Mouse (Mus musculus): ENCODE measurements around the gene Ccdc162.

Gene Ccdc162

GRCm38 (mm10) chr10:41573190-41573589 lies 143.2 kb downstream of the Ccdc162 start:
- DNase-seq: peak; percentile 98

GRCm38 (mm10) chr10:41572274-41572673 lies 144.2 kb downstream of the Ccdc162 start:
- DNase-seq: no peak

GRCm38 (mm10) chr10:41571065-41571464 lies 145.4 kb downstream of the Ccdc162 start:
- peak; percentile 91 for DNase-seq

- no peak for DNase-seq
Measured at GRCm38 (mm10) chr10:41568306-41568705, 148.1 kb downstream of the Ccdc162 start.

GRCm38 (mm10) chr10:41565141-41565540 lies 151.3 kb downstream of the Ccdc162 start:
- DNase-seq: peak; percentile 95

GRCm38 (mm10) chr10:41561701-41562395 lies 154.6 kb downstream of the Ccdc162 start:
- DNase-seq: no peak

- DNase-seq: no peak
Measured at GRCm38 (mm10) chr10:41558401-41558800, 158.0 kb downstream of the Ccdc162 start.

- DNase-seq: no peak
Measured at GRCm38 (mm10) chr10:41555081-41555480, 161.4 kb downstream of the Ccdc162 start.

GRCm38 (mm10) chr10:41553711-41554110 lies 162.7 kb downstream of the Ccdc162 start:
- no peak for DNase-seq

- DNase-seq: peak; percentile 93
Measured at GRCm38 (mm10) chr10:41552847-41553589, 163.4 kb downstream of the Ccdc162 start.

- no peak for DNase-seq
Measured at GRCm38 (mm10) chr10:41552319-41552718, 164.1 kb downstream of the Ccdc162 start.

- DNase-seq: peak; percentile 95
Measured at GRCm38 (mm10) chr10:41550711-41551110, 165.7 kb downstream of the Ccdc162 start.

- DNase-seq: peak; percentile 85
Measured at GRCm38 (mm10) chr10:41546396-41547165, 169.9 kb downstream of the Ccdc162 start.

GRCm38 (mm10) chr10:41545224-41545755 lies 171.1 kb downstream of the Ccdc162 start:
- DNase-seq: no peak

- DNase-seq: peak; percentile 78
Measured at GRCm38 (mm10) chr10:41544481-41545190, 171.8 kb downstream of the Ccdc162 start.

GRCm38 (mm10) chr10:41543844-41544243 lies 172.6 kb downstream of the Ccdc162 start:
- no peak for DNase-seq

- DNase-seq: peak; percentile 61
Measured at GRCm38 (mm10) chr10:41543439-41543838, 173.0 kb downstream of the Ccdc162 start.

- DNase-seq: peak; percentile 49
Measured at GRCm38 (mm10) chr10:41542057-41542456, 174.4 kb downstream of the Ccdc162 start.

GRCm38 (mm10) chr10:41538986-41539385 lies 177.4 kb downstream of the Ccdc162 start:
- peak; percentile 75 for DNase-seq

- peak; percentile 54 for DNase-seq
Measured at GRCm38 (mm10) chr10:41537983-41538330, 178.5 kb downstream of the Ccdc162 start.

- peak; percentile 55 for DNase-seq
Measured at GRCm38 (mm10) chr10:41537226-41537982, 179.0 kb downstream of the Ccdc162 start.

- DNase-seq: peak; percentile 29
Measured at GRCm38 (mm10) chr10:41536714-41537113, 179.7 kb downstream of the Ccdc162 start.

Measured in heart, adult 11 months (tissue).